Mouse (Mus musculus): Measurements from ENCODE around the gene Armc6. TPM values are rescaled to one million over a fixed set of nuclear protein-coding genes. Genes with fewer than 3 reads are reported as not detected.
A peak's percentile ranks its signal among the peaks of the same experiment; 100 is the strongest.

Armc6 gene
- total and polyA plus RNA-seq, 3 experiments, result 7.0 to 9.4 (median 8.4) TPM

GRCm38 (mm10) chr8:70267674-70268073, 33.4 kb upstream of the Armc6 start:
- Histone ChIP-seq H3K36me3 (ENCODE audit: control insufficient read depth, insufficient read depth, low read length) (no peaks in the 10 kb centered on the region), H3K4me1 (ENCODE audit: control insufficient read depth, insufficient read depth, low read length) (peaks cover under 1% of the 10 kb centered on the region; the same call in 1 of the 2 replicates), H3K27me3 (ENCODE audit: control insufficient read depth, insufficient read depth, low read length) (no peaks in the 10 kb centered on the region), H3K79me2 (replicated peaks; ENCODE audit: control insufficient read depth, insufficient read depth, low read length) (no peaks in the 10 kb centered on the region), H3K27ac (no peak overlapping the region), H3K4me3 (no peak overlapping the region), H3K9ac (ENCODE audit: low read depth, low read length) (no peak overlapping the region)
- TF ChIP-seq CTCF (IDR thresholded peaks at IDR 0.05) (no peak), POLR2A (IDR thresholded peaks at IDR 0.05; ENCODE audit: insufficient read depth, low read depth, low read length) (no peak), EP300 (IDR thresholded peaks at IDR 0.05; ENCODE audit: insufficient read depth, low read depth, low read length) (no peak)
- 74% methylated on average over 3 of the region's 3 CpGs for WGBS
- intact Hi-C loops (cut with DNase I), result no loop called here
- DNase-seq, result no peak

GRCm38 (mm10) chr8:70259043-70259442, 24.8 kb upstream of the Armc6 start:
- no peaks in the 10 kb centered on the region for H3K36me3 ChIP-seq (ENCODE audit: control insufficient read depth, insufficient read depth, low read length)
- no peak for TF ChIP-seq POLR2A (IDR thresholded peaks at IDR 0.05; ENCODE audit: insufficient read depth, low read depth, low read length)
- no peak for TF ChIP-seq EP300 (IDR thresholded peaks at IDR 0.05; ENCODE audit: insufficient read depth, low read depth, low read length)
- TF ChIP-seq CTCF (IDR thresholded peaks at IDR 0.05), result no peak
- H3K27ac ChIP-seq, result no peak overlapping the region
- no peak for DNase-seq
- WGBS, result 51% methylated on average over 2 of the region's 2 CpGs
- no peak overlapping the region for H3K4me3 ChIP-seq
- H3K79me2 ChIP-seq (replicated peaks; ENCODE audit: control insufficient read depth, insufficient read depth, low read length), result no peaks in the 10 kb centered on the region
- intact Hi-C loops (cut with DNase I), result no loop called here
- peaks cover 3% of the 10 kb centered on the region; the same call in 1 of the 2 replicates for H3K4me1 ChIP-seq (ENCODE audit: control insufficient read depth, insufficient read depth, low read length)
- H3K9ac ChIP-seq (ENCODE audit: low read depth, low read length), result no peak overlapping the region
- no peaks in the 10 kb centered on the region for H3K27me3 ChIP-seq (ENCODE audit: control insufficient read depth, insufficient read depth, low read length)

- TF ChIP-seq CTCF (IDR thresholded peaks at IDR 0.05) (no peak), POLR2A (IDR thresholded peaks at IDR 0.05; ENCODE audit: insufficient read depth, low read depth, low read length) (no peak), EP300 (IDR thresholded peaks at IDR 0.05; ENCODE audit: insufficient read depth, low read depth, low read length) (no peak)
- Histone ChIP-seq H3K27me3 (ENCODE audit: control insufficient read depth, insufficient read depth, low read length) (no peaks in the 10 kb centered on the region), H3K4me1 (ENCODE audit: control insufficient read depth, insufficient read depth, low read length) (peaks cover 3% of the 10 kb centered on the region; the same call in 1 of the 2 replicates), H3K9ac (ENCODE audit: low read depth, low read length) (no peak overlapping the region), H3K4me3 (no peak overlapping the region), H3K27ac (no peak overlapping the region), H3K36me3 (ENCODE audit: control insufficient read depth, insufficient read depth, low read length) (no peaks in the 10 kb centered on the region), H3K79me2 (replicated peaks; ENCODE audit: control insufficient read depth, insufficient read depth, low read length) (no peaks in the 10 kb centered on the region)
- intact Hi-C loops (cut with DNase I), result no loop called here
- WGBS, result 36% methylated on average over 5 of the region's 5 CpGs
- peak in 1 of 2 experiments; percentile 21 for DNase-seq
Observed at GRCm38 (mm10) chr8:70258600-70258999, 24.3 kb upstream of the Armc6 start.

- intact Hi-C loops (cut with DNase I), result no loop called here
- H3K36me3 ChIP-seq (ENCODE audit: control insufficient read depth, insufficient read depth, low read length), result no peaks in the 10 kb centered on the region
- TF ChIP-seq EP300 (IDR thresholded peaks at IDR 0.05; ENCODE audit: insufficient read depth, low read depth, low read length) (no peak), POLR2A (IDR thresholded peaks at IDR 0.05; ENCODE audit: insufficient read depth, low read depth, low read length) (no peak), CTCF (IDR thresholded peaks at IDR 0.05) (no peak)
- DNase-seq, result no peak
- H3K27ac ChIP-seq, result no peak overlapping the region
- 61% methylated on average over 3 of the region's 3 CpGs for WGBS
- no peak overlapping the region for H3K9ac ChIP-seq (ENCODE audit: low read depth, low read length)
- H3K4me1 ChIP-seq (ENCODE audit: control insufficient read depth, insufficient read depth, low read length), result peaks cover 3% of the 10 kb centered on the region; the same call in 1 of the 2 replicates
- H3K4me3 ChIP-seq, result no peak overlapping the region
- no peaks in the 10 kb centered on the region for H3K79me2 ChIP-seq (replicated peaks; ENCODE audit: control insufficient read depth, insufficient read depth, low read length)
- no peaks in the 10 kb centered on the region for H3K27me3 ChIP-seq (ENCODE audit: control insufficient read depth, insufficient read depth, low read length)
Observed at GRCm38 (mm10) chr8:70257456-70257855, 23.2 kb upstream of the Armc6 start.

- Histone ChIP-seq H3K27me3 (ENCODE audit: control insufficient read depth, insufficient read depth, low read length) (no peaks in the 10 kb centered on the region), H3K36me3 (ENCODE audit: control insufficient read depth, insufficient read depth, low read length) (no peaks in the 10 kb centered on the region), H3K27ac (no peak overlapping the region), H3K4me3 (no peak overlapping the region), H3K9ac (ENCODE audit: low read depth, low read length) (no peak overlapping the region), H3K4me1 (ENCODE audit: control insufficient read depth, insufficient read depth, low read length) (peaks cover 3% of the 10 kb centered on the region; the same call in 1 of the 2 replicates), H3K79me2 (replicated peaks; ENCODE audit: control insufficient read depth, insufficient read depth, low read length) (no peaks in the 10 kb centered on the region)
- no peak for DNase-seq
- WGBS, result 62% methylated on average over 1 of the region's 1 CpGs
- no peak for TF ChIP-seq EP300 (IDR thresholded peaks at IDR 0.05; ENCODE audit: insufficient read depth, low read depth, low read length)
- TF ChIP-seq POLR2A (IDR thresholded peaks at IDR 0.05; ENCODE audit: insufficient read depth, low read depth, low read length), result no peak
- TF ChIP-seq CTCF (IDR thresholded peaks at IDR 0.05), result peak; percentile 59
- intact Hi-C loops (cut with DNase I), result no loop called here
Observed at GRCm38 (mm10) chr8:70254628-70255027, 20.4 kb upstream of the Armc6 start.

- no peak for DNase-seq
- 0 out of 2 replicates have a peak, but pooled peaks cover 1% of the 10 kb centered on the region for H3K79me2 ChIP-seq (replicated peaks; ENCODE audit: control insufficient read depth, insufficient read depth, low read length)
- H3K4me1 ChIP-seq (ENCODE audit: control insufficient read depth, insufficient read depth, low read length), result no peaks in the 10 kb centered on the region; the same call in 1 of the 2 replicates
- no peaks in the 10 kb centered on the region for H3K27me3 ChIP-seq (ENCODE audit: control insufficient read depth, insufficient read depth, low read length)
- H3K4me3 ChIP-seq, result no peak overlapping the region
- intact Hi-C loops (cut with DNase I), result no loop called here
- 92% methylated on average over 3 of the region's 3 CpGs for WGBS
- no peak overlapping the region for H3K27ac ChIP-seq
- TF ChIP-seq POLR2A (IDR thresholded peaks at IDR 0.05; ENCODE audit: insufficient read depth, low read depth, low read length) (no peak), EP300 (IDR thresholded peaks at IDR 0.05; ENCODE audit: insufficient read depth, low read depth, low read length) (no peak), CTCF (IDR thresholded peaks at IDR 0.05) (no peak)
- no peak overlapping the region for H3K9ac ChIP-seq (ENCODE audit: low read depth, low read length)
- peaks cover 7% of the 10 kb centered on the region for H3K36me3 ChIP-seq (ENCODE audit: control insufficient read depth, insufficient read depth, low read length)
Observed at GRCm38 (mm10) chr8:70247841-70248240, 13.6 kb upstream of the Armc6 start.
